Mouse (Mus musculus): ENCODE results near the gene Nos1.

Nos1 gene

GRCm38 (mm10) chr5:117899361-117899760, 118.5 kb downstream of the Nos1 start:
- no peak for DNase-seq

GRCm38 (mm10) chr5:117900921-117901705, 120.3 kb downstream of the Nos1 start:
- no peak for DNase-seq

- no peak for DNase-seq
Observed at GRCm38 (mm10) chr5:117903534-117903933, 122.7 kb downstream of the Nos1 start.

- DNase-seq: no peak
Observed at GRCm38 (mm10) chr5:117905728-117906127, 124.9 kb downstream of the Nos1 start.

GRCm38 (mm10) chr5:117909524-117909923, 128.7 kb downstream of the Nos1 start:
- DNase-seq: no peak

- no peak for DNase-seq
Observed at GRCm38 (mm10) chr5:117916349-117916748, 135.5 kb downstream of the Nos1 start.

GRCm38 (mm10) chr5:117916906-117917305, 136.1 kb downstream of the Nos1 start:
- DNase-seq: no peak

GRCm38 (mm10) chr5:117921786-117922528, 141.1 kb downstream of the Nos1 start:
- no peak for DNase-seq

GRCm38 (mm10) chr5:117923688-117924087, 142.9 kb downstream of the Nos1 start:
- DNase-seq: no peak

GRCm38 (mm10) chr5:117928553-117928952, 147.7 kb downstream of the Nos1 start:
- no peak for DNase-seq

- DNase-seq: no peak
Observed at GRCm38 (mm10) chr5:117932222-117932621, 151.4 kb downstream of the Nos1 start.

GRCm38 (mm10) chr5:117932862-117933261, 152.0 kb downstream of the Nos1 start:
- DNase-seq: peak; percentile 99

- no peak for DNase-seq
Observed at GRCm38 (mm10) chr5:117936346-117936745, 155.5 kb downstream of the Nos1 start.

GRCm38 (mm10) chr5:117937186-117937585, 156.4 kb downstream of the Nos1 start:
- no peak for DNase-seq

- DNase-seq: peak; percentile 63
Observed at GRCm38 (mm10) chr5:117938182-117938581, 157.3 kb downstream of the Nos1 start.

- DNase-seq: no peak
Observed at GRCm38 (mm10) chr5:117939402-117939801, 158.6 kb downstream of the Nos1 start.

GRCm38 (mm10) chr5:117941552-117941951, 160.7 kb downstream of the Nos1 start:
- DNase-seq: no peak

GRCm38 (mm10) chr5:117946605-117947004, 165.8 kb downstream of the Nos1 start:
- DNase-seq: peak; percentile 72

GRCm38 (mm10) chr5:117949393-117949792, 168.6 kb downstream of the Nos1 start:
- no peak for DNase-seq

GRCm38 (mm10) chr5:117953893-117954292, 173.1 kb downstream of the Nos1 start:
- no peak for DNase-seq

GRCm38 (mm10) chr5:117954429-117954828, 173.6 kb downstream of the Nos1 start:
- DNase-seq: no peak

- DNase-seq: no peak
Observed at GRCm38 (mm10) chr5:117955675-117956420, 175.0 kb downstream of the Nos1 start.

GRCm38 (mm10) chr5:117964750-117965149, 183.9 kb downstream of the Nos1 start:
- DNase-seq: no peak

Measured in right cerebral cortex, postnatal 4 days (tissue).